Mouse (Mus musculus) gastrocnemius, postnatal 4 days (tissue): ENCODE data around the gene Pnrc2. TPM values are rescaled to one million over a fixed set of nuclear protein-coding genes. Genes with fewer than 3 reads are reported as not detected.

Source experiments
- DNase-seq, 2 experiments: peaks; one replicate each; pipeline ENCODE4 v3.0.0; 2021 to 2022; ENCODE audit warnings: low spot score in 2 of 2, mixed read lengths in 2 of 2
- total RNA-seq, 2 experiments: library from RNA; stranded (reverse); gene quantifications; 2 replicates each; pipeline ENCODE4 v1.2.3; 2021

Pnrc2 gene
- total RNA-seq, 2 experiments from 2014 or later = 76.6 to 91.3 TPM

DNA sequence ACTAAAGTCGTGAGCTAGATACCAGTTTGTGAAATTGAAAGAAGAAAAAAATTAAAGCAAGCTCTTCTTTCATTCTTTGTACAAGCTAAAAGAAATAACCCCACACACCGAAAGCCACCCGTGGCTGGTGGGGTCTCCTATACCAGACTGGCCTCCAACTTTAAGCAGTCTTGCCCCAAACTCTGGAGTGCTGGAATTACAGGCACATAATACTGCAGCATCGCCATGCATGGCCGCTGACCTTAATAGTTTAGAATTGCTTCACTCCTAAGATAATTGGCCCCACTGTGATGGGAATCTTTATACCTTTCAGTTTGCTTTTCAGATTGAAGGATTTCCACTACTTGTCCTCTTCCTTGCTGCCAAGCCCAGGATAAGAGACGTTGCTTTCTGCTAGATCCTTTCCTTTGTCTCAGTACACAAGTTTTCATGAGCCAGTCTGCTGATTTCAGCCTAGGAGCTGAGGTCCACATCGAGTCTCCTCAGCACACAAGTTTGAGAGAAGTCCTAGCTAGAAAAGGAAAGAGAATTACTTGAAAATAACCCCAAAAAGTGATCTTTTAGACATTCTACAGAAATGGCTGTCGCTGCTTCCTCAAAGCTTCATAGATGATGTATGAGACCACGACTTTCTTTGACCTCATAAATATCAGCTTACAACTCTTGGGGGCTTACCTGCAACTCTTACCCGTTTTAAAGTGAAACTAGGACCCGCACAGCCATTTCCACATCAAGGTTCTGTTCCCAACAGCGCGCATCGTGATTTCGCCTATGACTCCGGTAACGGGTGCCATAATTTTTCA, 860 bp downstream of the Pnrc2 start:
- no peak for DNase-seq

DNA sequence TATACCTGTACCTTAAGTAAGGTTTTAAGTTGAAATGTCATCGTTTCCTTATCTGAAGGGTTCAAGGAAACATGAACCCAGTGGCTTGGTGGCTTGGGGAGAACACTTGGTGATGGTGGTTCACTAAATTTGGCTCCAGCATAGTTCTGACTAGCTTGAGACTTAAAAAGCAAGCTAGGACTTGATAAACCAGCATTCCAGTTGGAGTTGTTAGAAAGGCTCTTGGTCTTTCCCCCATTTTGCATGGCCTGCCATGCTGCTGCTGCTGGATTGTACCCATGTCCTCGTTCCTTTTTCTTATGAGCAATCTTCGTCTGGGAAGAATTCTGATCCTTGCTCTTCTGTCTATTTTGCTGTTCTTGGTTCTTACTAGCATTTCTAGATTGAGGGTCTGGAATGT, 1.6 kb downstream of the Pnrc2 start:
- DNase-seq = no peak

DNA sequence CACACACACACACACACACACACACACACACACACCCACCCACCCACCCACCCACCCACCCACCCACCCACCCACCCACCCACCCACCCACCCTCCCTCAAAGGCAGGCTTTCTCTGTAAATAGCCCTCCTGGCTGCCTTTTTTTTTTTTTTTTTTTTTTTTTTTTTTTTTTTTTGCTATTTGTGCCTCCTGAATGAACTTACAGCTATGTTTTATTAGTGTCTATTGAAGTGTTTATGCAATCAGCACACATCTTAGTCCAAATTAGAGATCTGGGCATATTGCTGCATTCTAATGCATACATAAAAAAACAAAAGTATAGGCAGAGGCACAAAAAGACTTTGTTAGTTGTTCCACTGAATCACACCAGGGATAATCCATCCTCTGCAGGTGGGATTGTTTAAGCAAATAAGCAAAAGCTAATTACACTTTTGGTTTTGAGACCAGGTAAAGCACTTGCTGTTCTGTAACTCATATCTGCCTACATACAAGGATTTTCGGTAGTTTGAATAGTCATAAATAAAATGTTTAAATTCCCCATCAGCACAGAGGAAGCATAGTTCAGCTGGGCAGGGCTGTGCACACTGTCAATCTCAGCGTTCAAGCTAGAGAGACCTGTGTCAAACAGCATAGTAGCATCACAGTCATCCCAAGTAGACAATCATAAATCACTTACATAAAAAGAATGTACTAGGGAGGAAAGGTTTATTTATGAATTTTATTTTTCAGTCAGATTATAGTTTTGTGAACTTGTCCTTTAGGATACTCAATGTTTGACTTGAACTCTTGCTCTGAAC, 3.2 kb downstream of the Pnrc2 start:
- no peak for DNase-seq

DNA sequence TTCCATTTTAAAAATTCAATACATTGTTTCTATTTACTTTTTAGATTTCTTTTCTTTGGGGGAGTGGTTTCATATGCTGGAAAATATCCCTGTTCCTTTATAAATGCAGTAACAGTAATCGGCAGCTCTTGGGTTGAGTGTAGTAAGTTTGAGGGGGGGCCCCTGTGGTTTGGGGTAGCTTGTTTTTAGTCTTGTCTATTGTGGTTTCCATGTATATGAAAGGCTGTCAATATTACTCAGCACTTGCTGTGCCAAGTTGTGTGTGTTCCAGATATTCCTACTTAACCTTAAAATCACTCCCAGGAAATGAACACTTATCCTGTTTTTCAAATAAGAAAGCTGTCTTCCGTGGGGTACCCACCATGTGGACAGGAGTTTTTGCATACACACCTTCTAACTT, 4.7 kb downstream of the Pnrc2 start:
- DNase-seq = no peak

DNA sequence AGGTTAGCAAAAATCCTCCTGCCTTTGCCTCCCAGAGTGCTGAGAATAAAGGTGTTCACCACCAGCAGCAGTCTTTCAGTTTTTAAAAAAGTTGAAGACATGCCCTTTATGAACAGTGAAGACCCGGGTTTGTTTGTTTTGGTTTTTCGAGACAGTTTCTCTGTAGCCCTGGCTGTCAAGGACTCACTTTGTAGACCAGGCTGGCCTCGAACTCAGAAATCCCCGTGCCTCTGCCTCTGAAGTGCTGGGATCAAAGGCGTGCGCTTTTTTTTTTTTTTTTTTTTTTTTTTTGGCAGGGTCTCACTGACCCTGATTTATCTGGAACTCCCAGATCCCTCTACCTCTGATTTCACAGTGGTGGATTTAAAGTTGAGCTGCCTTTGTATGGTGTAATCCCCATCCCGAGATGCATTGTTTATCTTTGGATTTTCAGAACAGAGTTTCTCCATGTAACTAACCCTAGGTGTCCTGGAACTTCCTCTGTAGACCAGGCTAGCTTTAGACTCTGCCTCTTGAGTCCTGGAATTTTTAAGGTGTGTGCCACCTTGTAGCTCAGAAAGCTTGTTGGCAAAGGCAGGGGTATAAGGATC, 16.0 kb downstream of the Pnrc2 start:
- no peak for DNase-seq

DNA sequence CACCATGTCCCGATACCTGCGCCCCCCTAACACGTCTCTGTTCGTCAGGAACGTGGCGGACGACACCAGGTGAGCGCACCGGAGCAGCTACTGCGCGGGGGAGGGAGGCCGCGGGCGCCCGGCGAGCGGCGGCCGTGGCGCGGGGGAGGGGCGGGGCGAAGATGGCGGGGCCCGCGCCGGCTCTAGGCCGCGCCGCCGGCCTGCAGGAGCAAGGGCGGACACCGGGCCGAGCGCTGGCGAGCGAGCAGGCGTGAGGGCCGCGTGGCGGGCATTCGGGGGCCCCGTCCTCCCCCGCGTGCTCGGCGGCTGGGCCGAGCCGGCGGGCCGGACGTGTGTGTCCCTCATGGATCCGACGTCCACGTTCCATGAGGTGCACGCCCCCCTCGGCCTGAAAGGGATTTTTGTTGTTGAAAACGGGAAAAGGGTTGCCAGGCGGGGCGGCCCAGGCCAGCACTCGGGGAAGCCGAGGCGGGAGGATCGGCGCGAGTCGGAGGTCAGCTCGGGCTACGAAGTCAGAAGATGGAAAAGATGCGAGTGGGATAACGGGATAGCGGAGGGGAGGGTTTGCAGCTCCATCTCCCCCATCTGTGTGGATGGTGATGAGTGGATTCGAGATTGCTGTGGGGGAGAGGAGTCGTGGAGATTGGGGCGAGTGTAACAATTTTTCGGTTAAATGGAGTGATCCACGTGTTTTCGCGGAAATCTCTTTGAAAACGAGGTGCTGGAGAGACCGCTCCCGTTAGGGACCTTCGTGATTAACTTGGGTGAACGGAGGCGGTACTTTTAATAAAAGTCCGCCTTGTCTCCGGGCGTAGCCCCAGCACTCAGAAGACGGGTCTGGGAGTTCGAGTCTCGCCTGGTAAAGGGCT, 17.2 kb downstream of the Pnrc2 start:
- DNase-seq = peak; percentile 66 to 81

DNA sequence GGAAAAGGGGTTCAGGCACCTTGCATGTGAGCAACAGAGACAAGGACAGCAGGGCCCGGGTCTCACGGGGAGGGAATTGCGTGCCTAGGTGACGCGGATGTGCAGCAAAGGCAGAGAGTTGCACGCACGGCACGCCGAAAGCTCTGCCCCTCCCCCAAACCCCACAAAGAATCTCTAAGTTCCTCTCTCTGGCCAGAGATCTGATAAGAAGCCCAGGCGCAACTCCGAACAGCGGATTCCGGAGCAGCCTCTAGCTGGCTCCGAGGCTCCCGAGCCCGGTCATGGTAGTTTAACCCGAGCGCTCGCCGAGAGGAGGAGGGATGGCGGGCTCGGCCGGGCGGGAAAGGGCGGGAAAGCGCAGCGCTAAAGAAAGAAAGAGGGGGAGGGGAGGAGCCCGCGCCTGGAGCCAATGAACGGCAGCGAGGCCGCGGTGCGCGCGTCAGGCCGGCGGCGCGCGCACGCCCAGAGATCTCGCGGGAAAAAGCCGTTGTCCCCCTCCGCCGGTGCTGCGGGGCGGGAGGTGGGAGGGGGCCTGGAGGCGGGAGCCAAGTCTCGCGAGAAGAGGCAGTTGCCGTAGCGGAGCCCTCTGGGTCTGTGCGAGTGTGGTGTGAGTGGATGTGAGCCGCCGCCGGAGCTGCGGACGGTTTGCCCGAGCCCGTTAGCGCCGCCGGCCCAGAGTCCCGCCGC, 18.0 kb downstream of the Pnrc2 start, which contains the start of gene Srsf10:
Srsf10 (plus strand) TSS at position 212 of the 687 bp plus-strand sequence.
- DNase-seq = peak; percentile 95 to 97

DNA sequence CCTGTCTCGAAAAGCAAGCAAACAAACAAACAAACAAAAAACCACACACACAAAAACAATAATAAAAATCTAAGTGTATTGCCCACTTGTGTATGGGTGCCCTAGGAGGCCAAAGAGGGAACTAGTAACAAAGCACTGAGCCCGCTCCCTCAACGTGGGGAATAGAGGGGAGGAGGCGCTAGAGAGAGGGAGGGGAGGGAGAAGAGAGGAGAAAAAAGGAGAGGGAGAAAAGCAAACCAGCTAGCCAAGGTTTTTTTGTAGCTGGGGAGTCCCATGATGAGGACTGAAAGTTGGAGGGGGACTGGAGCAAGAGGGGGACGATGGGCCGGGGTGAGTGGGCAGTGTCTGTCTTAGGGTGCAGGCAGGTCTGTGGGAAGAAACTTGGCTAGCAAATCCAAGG, 18.6 kb downstream of the Pnrc2 start:
- no peak for DNase-seq

DNA sequence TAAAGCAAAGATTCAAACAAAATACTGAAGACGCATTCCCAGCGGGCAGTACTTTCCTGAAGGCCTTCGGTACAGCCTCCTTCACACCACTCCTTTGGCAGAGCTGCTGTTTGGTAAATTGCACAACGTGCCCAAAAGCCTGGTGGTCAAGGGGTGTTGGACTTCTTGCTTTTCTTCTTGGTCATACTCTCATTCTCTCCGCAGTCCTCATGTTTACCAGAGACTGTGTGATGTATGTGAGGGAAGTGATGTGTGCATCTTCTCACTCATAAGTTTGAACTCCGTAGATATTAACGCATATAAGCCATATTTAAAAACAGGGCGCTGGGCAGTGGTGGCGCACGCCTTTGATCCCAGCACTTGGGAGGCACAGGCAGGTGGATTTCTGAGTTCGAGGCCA, 19.0 kb downstream of the Pnrc2 start:
- DNase-seq = no peak

DNA sequence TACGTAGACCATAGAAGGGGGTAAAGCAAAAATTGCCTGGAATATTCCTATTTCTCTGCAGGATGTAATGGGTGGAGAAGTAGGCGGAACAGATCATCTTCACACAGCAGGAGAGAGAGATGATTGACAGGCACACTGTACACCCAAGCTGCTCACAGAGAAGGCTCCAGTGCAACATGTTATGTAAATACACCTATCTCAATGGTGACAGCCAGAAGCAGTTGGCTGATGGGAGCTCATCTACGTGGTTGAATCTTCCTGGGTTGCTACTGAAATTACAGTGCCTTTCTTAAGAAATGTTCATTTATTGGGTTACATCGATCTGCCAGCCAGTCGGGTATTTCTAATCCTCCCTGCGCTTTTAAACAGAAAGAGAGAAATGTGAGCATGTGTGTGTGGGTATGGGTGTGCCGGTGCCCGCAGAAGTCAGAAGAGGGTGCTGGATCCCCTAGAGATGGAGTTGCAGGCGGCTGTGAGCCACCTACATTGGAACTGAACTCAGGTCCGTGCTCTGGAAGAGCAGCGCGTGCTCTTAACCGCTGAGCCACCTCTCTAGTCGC, 19.6 kb downstream of the Pnrc2 start:
- no peak for DNase-seq

DNA sequence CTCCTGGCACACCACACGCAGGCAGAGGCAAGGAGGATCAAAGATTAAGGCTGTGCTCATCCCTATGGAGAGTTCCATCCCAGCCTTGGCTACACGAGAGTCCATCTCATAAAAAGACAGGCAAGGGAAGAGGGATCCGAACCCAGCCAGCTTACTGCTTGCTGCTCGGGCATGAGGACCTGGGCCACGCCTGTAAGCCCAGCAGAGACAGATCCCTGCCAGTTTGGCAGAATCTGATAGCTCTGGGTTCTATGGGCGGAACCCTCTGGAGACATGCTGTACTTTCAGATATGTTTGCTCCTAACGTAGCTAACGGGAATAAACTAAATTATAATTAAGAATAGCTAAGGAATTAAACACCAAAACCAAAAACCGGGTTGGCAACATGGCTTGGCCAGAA, 21.7 kb downstream of the Pnrc2 start:
- no peak for DNase-seq

DNA sequence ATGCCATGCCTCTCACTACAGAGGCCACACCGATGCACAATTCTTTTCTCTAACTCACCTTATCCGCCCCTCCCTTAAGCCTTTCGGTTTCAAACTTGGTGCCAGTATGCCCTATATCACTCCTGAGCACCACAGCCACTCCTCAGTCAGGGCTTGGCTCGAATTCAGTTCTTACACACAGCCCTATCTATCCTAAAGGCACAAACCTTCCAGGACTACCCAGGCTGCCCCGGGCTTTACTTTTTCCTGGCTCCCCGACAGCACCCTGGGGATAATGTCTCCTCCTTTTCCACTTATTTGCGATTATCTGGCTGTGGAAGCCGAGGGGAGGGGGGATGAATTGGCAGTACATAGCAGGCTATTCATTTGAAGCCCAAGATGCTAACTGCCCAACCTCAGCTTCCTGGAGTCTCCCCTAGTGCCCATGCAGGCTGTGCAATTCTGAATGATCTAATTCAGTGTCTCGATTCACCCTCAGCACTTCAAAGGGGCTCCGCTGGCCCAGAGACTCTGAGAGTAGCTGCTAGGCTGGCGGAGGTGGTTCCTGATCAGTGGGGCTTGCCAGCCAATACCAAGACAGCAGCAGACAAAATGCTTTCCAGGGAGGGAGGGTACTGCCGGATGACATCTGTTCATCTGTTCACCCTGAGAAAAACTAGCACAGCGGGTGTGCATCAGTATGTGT, 23.1 kb downstream of the Pnrc2 start:
- DNase-seq = no peak

DNA sequence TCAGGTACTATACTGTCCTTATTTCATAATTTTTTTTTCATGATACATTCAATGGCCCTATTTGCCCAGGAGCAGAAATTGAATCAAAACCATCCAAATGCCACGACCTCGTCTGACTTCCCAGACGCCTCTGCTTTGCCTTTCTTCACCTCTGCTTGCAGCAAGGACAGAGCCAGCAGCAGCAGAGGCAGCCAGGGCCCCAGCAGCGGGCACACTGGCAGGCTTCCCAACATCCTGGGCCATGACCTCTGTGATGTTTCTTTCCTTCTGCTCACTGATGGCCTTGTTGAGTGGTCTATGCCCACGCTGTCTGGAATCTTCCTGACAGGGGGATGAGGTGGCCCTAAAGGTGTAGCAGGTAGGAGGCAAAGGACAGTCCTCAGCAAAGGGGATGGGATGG, 26.1 kb downstream of the Pnrc2 start:
- no peak for DNase-seq

DNA sequence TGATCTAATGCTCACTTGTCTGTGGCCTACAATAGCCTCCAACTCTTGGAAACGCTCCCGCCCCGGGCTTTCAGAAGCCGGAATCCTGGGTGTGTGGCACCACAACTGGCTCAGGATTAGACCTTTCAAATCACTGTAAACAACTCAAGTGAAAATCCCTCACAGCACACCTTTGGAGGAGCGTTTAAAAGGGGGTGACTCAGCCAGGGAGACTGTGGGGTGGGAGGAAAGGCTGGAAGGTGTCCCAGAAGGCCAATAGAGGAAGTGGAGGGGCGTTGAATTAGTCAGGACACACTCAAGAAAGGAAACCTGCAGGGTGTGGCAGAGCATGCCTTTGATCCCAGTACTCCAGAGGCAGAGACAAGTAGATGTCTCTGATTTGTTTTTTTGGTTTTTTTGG, 29.2 kb downstream of the Pnrc2 start:
- DNase-seq = no peak

DNA sequence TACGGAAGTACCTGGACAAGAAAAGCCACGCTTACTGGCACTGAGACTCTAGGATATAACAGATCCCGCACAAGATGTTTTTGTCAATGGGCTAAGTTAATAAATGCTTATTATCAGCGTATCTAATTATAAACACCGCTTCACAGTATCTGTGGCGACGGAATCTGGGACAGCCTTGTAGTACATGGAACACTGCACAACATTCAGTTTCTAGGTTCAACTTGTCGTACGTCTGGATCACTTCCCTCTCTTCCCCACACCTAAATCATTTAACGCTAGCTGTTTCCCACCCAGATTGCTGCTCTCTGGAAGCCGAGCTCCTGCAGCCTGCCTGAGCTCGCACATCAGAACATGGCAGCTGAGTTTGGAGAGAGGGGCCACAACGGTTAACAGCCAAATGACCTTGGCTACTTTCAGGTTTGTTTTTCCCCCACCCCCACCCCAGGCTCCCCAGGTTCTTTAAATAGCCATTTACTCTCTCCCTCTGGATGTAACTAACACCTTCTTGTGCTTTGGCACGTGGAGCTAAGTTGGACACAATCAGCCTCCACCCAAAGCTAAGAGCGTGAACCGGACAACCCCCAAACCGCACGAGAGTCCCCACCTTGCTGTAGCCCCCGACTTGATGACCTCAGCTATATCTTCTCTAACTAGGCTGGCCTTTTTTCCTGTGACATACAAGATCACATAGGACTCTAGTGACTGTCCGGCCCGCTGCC, 34.2 kb downstream of the Pnrc2 start:
- DNase-seq = no peak

DNA sequence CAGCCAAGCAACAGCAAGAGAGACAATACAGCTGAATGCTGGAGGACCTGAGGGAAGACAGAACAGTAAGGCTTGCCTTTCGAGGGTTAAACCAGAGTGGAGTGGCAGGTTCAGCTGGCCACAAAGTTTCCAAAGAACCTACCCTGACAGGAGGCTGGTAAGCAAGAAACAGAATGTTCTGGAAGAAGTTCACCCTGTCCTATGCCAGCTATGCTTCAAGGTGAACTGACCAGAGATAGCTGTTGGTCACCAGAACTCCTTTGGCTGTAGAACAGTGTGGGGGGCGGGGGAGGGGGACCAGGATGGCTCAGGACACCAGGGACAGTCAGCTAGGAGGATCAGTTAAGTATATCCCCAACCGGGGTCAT, 34.7 kb downstream of the Pnrc2 start:
- no peak for DNase-seq

DNA sequence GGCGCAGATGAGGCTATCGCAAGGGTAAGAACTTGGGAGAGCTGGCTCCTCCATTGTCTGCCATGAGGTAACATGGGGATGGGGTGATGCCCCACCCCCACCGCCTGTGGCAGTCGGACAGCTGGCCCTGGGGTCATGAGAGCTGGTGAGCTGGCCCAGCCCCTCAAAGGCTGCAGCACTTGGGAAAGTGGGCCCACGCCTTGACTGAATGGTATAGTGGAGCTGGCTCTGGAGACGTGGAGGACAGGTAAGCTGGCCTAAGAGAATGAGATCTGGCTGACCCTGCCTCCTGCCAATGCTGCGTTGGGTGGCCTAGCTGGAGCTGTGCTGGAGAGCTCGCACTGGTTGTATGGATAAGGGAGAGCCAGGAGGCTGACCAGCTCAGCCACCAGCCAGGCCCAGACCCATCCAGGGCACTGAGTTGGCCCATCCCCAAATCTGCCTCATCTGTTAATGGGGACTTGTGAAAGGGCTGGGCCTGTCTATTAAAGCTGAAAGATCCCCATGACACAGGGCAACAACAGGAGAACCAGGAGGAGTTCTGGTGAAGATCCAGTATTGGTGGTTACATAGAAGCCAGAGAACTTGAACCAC, 39.4 kb downstream of the Pnrc2 start:
- DNase-seq = no peak

DNA sequence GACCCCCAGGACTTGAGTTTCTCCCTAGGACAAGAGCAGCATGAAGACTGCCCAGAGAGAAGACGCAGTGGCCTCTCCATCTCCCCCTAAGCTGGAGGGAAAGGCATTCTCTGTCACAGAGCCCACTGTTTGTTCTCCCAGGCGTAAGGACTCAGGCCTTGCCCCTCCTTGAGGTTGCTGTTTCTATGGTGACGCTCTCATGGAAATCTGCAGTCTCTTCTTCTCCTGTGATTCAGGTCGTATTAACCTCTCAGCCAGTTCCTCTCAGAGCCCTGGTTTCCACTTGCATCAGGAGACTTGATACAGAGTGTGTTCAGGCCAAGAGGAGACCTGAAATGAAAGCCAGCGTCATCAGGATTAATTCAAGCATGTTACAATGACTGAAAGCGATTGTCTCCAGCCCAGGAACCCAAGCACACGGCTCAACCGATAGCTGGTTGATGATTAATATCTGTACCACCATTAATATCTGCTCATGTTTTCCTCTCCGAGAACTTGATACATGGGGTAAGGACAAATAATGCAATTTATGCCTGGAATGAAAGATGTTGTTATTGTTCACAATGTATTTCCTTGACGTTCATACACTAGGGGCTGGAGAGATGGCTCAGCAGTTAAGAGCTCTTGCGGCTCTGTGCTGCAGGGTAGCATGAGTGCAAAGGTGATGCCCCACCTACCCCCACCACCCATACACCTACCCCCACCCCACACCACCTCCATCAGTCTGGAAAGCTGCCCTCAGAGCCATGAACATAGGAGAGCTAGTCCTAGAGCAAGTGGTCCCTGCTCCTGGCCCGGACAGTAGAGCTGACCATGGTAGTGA, 40.1 kb downstream of the Pnrc2 start:
- DNase-seq = no peak
